Mouse (Mus musculus) thymus, adult 2 months (tissue): ENCODE data around the gene N4bp1. TPM values are rescaled to one million over a fixed set of nuclear protein-coding genes. Genes with fewer than 3 reads are reported as not detected.

Experiments
- DNase-seq: peaks from one replicate; pipeline ENCODE4 v3.0.0; 2021
- H3K27ac ChIP-seq: fragments of 200-500 bp; 2 replicates; pipeline ENCODE4 v1.5.1; 2012; ENCODE audit warnings: low read length, control low read depth; ENCODE audit not compliant: control insufficient read depth, insufficient read depth
- H3K27me3 ChIP-seq: fragments of 200-500 bp; 2 replicates; pipeline ENCODE4 v1.6.1; 2012; ENCODE audit warnings: mild to moderate bottlenecking, low read length, moderate library complexity, mixed read lengths; ENCODE audit not compliant: control insufficient read depth, insufficient read depth
- H3K36me3 ChIP-seq: fragments of 200-500 bp; 2 replicates; pipeline ENCODE4 v1.6.1; 2012; ENCODE audit warnings: mild to moderate bottlenecking, low read length, moderate library complexity; ENCODE audit not compliant: control insufficient read depth, insufficient read depth
- H3K4me1 ChIP-seq: fragments of 200-500 bp; replicated peaks from 2 replicates; pipeline ENCODE4 v1.6.1; 2012; ENCODE audit warnings: low read length; ENCODE audit not compliant: control insufficient read depth, insufficient read depth
- H3K4me3 ChIP-seq: fragments of 200-500 bp; 2 replicates; pipeline ENCODE4 v1.5.1; 2012; ENCODE audit warnings: mild to moderate bottlenecking, low read length, control low read depth, moderate library complexity; ENCODE audit not compliant: control insufficient read depth, insufficient read depth
- CTCF ChIP-seq: fragments of 200-500 bp; IDR thresholded peaks from 2 replicates; pipeline ENCODE4 v1.5.1; 2012; ENCODE audit warnings: mild to moderate bottlenecking, control low read depth, low read length, moderate library complexity, borderline replicate concordance; ENCODE audit not compliant: control insufficient read depth, poor library complexity, insufficient read depth; ENCODE audit errors: extremely low read depth
- POLR2A ChIP-seq: fragments of 200-500 bp; IDR thresholded peaks from 2 replicates; pipeline ENCODE4 v1.6.1; 2012; ENCODE audit warnings: mild to moderate bottlenecking, low read length, control low read depth, moderate library complexity; ENCODE audit not compliant: control insufficient read depth, poor library complexity, insufficient read depth; ENCODE audit errors: extremely low read depth
- WGBS: fragments of 180-500 bp; shearing (Covaris S2); methylation state at CpG from one replicate; pipeline ENCODE4 v1.1.7; 2018; 5-methylcytosine and 5-hydroxymethylcytosine counted together
- polyA plus RNA-seq: library from polyadenylated mRNA; depleted of rRNA; stranded (reverse); fragments of >200 nt; gene quantifications from 2 replicates; pipeline ENCODE4 v1.2.3, GENCODE M21; 2012

Gene N4bp1
- polyA plus RNA-seq, 1 experiment: 17.2 TPM

DNA sequence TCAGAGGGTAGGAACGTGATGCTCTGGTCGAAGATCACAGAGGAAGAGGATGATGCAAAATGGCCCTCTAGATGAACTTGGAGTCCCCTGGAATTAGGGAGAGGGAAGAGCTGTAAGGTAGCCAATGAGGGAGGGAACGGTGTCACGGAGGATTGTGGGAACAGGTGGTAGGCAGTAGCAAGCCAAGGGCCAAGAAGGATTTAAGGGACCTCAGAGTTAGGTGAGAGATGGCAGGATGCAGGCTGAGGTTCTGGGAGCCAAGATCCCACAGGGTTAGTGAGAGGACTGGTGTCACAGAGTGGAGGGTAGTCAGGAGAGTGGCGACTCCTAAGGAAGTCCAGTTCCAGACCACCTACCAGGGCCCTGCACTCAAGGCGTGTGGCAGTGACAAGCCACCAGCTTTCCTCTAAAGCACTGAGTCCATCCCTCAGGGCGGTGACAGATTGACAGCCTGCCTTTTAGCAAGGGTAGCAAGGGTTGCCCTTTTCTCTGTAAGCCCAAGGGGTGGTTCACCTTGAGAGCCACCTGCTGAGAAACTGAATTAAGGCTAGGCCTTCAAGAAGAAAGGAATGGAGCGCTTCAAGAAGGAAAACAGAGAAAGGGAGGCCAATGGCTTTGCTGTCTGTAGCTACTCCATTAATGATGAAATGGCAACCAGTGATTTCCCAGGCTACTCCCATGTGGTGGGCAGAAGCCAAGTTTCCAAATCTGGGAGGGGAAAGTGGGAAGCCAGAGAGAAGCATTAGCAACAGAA, 43.3 kb downstream of the N4bp1 start:
- Histone ChIP-seq H3K4me3 (no peak overlapping the region), H3K36me3 (0 out of 2 replicates have a peak, but pooled peaks cover under 1% of the 10 kb centered on the region), H3K27me3 (no peaks in the 10 kb centered on the region), H3K4me1 (no peaks in the 10 kb centered on the region), H3K27ac (no peak overlapping the region)
- no peak for DNase-seq
- no peak for TF ChIP-seq CTCF
- 96% methylated on average over 8 of the region's 8 CpGs for WGBS

DNA sequence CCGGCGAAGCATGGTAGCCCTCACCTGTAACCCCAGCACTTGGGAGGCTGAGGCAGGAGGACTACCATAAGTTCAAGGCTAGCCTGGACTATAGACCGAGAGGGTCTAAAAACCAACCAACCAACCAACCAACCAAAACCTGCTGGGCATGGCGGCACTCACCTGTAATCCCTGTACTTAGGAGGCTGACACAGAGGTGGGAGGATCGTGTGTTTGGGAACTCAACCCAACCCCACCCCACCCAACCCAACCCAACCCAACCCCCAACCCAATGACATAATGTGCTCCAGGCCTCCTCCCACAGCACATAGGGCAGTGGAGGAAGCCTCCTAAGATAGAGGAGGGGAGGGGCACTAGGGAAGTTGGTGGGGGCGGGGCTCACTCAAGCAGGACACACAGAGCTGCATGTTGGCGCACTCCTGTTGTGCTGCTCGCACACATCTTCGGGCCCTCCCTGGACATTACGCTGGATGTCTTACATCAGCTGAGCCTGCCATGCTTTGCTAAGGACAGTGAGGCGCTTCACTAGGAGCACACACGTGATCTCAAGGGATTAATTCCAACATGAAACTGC, 44.9 kb downstream of the N4bp1 start:
- 98% methylated on average over 12 of the region's 12 CpGs for whole genome bisulfite sequencing
- no peak for DNase-seq
- Histone ChIP-seq H3K4me1 (no peaks in the 10 kb centered on the region), H3K27ac (no peak overlapping the region), H3K36me3 (no peaks in the 10 kb centered on the region), H3K4me3 (no peak overlapping the region), H3K27me3 (no peaks in the 10 kb centered on the region)
- no peak for TF ChIP-seq CTCF
- TF ChIP-seq POLR2A: no peak

DNA sequence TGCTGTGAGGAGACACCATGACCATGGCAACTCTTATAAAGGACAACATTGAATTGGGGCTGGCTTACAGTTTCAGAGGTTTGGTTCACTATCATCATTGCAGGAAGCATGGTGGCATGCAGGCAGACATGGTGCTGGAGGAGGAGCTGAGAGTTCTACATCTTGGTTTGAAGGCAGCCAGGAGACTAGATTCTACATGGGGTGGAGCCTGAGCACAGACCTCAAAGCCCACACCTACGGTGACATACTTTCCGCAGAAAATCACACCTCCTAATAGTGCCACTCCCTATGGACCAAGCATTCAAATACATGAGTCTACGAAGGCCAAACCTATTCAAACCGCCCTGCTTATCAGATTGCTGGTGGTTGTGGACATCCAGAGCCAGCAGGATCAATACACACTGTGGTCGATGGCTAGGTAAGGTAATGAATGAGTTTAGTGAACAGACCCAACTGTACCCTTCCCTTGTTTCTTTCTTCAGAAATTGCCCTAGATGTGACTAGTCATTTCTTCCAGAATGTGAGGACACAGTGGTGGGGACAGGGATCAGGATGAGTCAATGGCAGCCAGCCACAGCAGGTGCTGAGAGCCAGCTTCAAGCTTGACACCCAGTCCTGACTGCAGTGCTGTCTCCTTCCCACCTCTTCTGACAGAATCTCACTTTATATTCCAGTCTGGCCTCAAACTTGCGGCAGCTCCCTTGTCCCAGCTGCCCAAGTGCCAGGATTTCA, 46.2 kb downstream of the N4bp1 start:
- no peaks in the 10 kb centered on the region for H3K4me1 ChIP-seq
- H3K4me3 ChIP-seq: no peak overlapping the region
- no peaks in the 10 kb centered on the region for H3K27me3 ChIP-seq
- TF ChIP-seq CTCF (no peak), POLR2A (no peak)
- WGBS: 96% methylated on average over 6 of the region's 6 CpGs
- H3K36me3 ChIP-seq: no peaks in the 10 kb centered on the region
- H3K27ac ChIP-seq: no peak overlapping the region
- no peak for DNase-seq

DNA sequence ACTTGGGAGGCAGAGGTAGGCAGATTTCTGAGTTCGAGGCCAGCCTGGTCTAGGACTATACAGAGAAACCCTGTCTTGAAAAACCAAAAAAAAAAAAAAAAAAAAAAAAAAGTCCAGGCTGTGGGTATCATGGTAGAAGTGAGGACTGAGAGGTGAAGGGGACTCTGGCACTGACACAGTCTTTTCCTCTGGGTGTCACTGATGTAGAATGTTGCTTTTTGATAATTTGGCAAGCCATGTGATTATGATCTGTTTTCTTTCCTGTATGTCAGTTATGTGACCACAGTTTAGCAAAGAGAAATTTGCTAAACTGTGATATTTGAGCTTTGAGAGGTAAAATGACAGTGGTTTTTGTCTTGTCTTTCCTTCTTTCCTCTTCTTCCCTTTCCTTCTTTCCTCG, 47.8 kb downstream of the N4bp1 start:
- Histone ChIP-seq H3K27me3 (no peaks in the 10 kb centered on the region), H3K4me1 (no peaks in the 10 kb centered on the region), H3K4me3 (no peak overlapping the region), H3K36me3 (no peaks in the 10 kb centered on the region), H3K27ac (no peak overlapping the region)
- no peak for TF ChIP-seq CTCF
- TF ChIP-seq POLR2A: no peak
- WGBS: 35% methylated on average over 2 of the region's 2 CpGs
- DNase-seq: no peak

DNA sequence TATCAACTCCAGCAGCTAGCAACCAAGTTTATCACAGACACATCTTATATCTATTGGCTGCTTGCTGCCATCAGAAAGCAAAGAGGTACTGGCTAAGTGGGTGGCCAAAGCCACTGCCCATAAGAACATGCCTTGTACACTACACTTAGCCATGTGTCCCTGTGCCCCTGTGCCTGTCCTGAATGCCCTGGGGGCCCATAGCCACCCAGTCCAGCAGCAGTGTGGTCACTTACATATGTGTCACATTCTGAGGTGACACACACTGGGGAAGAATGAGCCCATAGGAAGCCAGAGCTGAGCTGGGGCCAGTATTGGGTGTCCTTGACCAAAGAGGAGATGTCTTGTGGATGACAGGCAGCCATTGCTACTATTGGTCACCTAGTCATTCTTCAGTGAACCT, 49.2 kb downstream of the N4bp1 start:
- Histone ChIP-seq H3K27ac (no peak overlapping the region), H3K36me3 (no peaks in the 10 kb centered on the region), H3K27me3 (no peaks in the 10 kb centered on the region), H3K4me3 (no peak overlapping the region), H3K4me1 (no peaks in the 10 kb centered on the region)
- TF ChIP-seq POLR2A: no peak
- TF ChIP-seq CTCF: no peak
- DNase-seq: no peak

DNA sequence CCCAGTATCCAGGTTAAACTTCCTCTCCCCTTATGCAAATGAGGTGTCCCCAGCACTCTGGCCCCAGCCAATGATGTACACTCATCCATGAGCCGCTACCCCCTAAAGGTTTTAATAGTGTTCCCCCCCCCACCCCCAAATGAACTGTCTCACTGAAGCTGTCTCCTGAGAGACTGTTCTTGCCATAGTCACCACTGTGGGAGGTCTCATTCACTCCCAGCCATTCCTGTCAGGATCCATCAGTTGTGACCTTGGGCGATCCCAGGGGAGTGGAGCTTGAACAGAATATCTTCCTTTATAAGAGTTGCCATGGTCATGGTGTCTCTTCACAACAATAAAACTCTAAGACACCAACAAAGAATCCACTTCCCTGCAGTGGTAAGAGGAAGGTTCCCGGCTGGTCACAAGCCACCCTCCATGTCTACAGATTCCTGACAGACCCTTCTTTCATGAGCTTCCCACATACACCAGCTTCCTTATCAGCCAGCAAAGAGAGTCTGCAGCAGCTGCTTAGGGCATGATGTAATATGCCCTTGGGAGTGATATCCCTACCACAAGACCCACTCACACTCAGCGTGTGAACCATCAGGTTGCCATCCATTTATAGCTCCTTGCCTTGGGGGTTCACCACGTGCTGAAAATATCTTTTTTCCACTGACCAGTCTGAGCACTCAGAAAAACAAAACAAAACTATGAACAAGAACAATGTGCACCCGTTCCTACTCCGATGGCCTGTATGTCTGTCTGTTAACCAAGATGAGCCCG, 50.4 kb downstream of the N4bp1 start:
- no peak for TF ChIP-seq POLR2A
- TF ChIP-seq CTCF: no peak
- no peak overlapping the region for H3K4me3 ChIP-seq
- DNase-seq: no peak
- 93% methylated on average over 8 of the region's 8 CpGs for WGBS
- H3K36me3 ChIP-seq: no peaks in the 10 kb centered on the region
- H3K27ac ChIP-seq: no peak overlapping the region
- H3K4me1 ChIP-seq: no peaks in the 10 kb centered on the region
- H3K27me3 ChIP-seq: no peaks in the 10 kb centered on the region

DNA sequence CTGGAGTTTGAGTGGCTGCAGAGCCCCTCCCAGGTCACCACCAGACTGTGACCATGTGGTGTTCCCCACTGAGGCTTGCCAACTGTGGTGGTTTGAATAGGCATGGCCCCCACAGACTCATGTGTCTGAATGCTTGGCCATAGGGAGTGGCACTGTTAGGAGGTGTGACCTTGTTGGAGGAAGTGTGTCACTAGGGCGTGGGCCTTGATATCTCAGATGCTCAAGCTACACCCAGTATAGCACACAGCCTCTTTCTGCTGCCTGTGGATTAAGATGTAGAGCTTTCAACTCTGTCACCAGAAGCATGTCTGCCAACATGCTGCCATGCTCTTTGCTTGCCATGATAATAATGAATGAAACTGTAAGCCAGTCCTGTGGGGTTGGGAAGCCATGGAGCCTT, 51.1 kb downstream of the N4bp1 start:
- no peak overlapping the region for H3K4me3 ChIP-seq
- 96% methylated on average over 1 of the region's 1 CpGs for WGBS
- H3K27ac ChIP-seq: no peak overlapping the region
- H3K27me3 ChIP-seq: no peaks in the 10 kb centered on the region
- H3K36me3 ChIP-seq: no peaks in the 10 kb centered on the region
- no peaks in the 10 kb centered on the region for H3K4me1 ChIP-seq
- TF ChIP-seq CTCF: no peak
- no peak for TF ChIP-seq POLR2A
- no peak for DNase-seq
